Mouse (Mus musculus): ENCODE measurements around the gene Ank2. TPM values are rescaled to one million over a fixed set of nuclear protein-coding genes. Genes with fewer than 3 reads are reported as not detected.

The Ank2 gene
- polyA plus RNA-seq, 1 experiment from 2014 or later: 30.8 TPM

DNA sequence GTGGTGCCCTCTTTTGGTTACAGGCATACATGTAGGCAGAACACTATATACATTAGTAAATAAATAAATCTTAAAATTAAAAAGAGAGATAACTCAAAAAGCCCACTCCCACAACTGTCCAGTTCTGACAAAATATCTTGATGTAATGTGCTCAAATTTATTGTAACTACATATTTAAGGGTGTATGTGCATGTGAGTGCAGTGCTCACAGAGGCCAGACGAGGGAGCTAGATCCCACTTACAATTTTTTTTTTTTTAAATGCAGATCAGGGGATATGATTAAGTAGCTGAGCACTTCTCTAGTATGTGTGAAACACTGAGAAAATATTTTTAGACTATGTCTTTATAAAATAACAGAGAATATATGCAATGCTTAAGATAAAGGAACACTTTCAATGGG is 127.4 kb downstream of the Ank2 start:
- 83% methylated on average over 1 of the region's 1 CpGs for WGBS (ENCODE audit: insufficient replicate concordance)
- no peak overlapping the region for H3K27ac ChIP-seq (ENCODE audit: low read depth, low read length)

GRCm38 (mm10) chr3:127369529-127369928 is 129.6 kb downstream of the Ank2 start:
- WGBS (ENCODE audit: insufficient replicate concordance): 84% methylated on average over 6 of the region's 6 CpGs
- H3K4me2 ChIP-seq: no peak overlapping the region
- no peak for ATAC-seq (replicated peaks; ENCODE audit: insufficient number of reproducible peaks, low FRiP score, low TSS enrichment)
- no peaks in the 10 kb centered on the region for H3K27me3 ChIP-seq (ENCODE audit: control insufficient read depth, insufficient read depth, low read length)
- H3K27ac ChIP-seq (ENCODE audit: low read depth, low read length): no peak overlapping the region
- H3K4me3 ChIP-seq (ENCODE audit: low read depth, low read length): no peak overlapping the region
- no peaks in the 10 kb centered on the region for H3K36me3 ChIP-seq (ENCODE audit: control insufficient read depth, insufficient read depth, low read length)
- no peaks in the 10 kb centered on the region for H3K9me3 ChIP-seq (replicated peaks; ENCODE audit: control insufficient read depth, low read length)
- no peak overlapping the region for H3K9ac ChIP-seq (ENCODE audit: low read depth, low read length)
- H3K4me1 ChIP-seq (ENCODE audit: control insufficient read depth, insufficient read depth, low read length): no peaks in the 10 kb centered on the region

More for the DNA sequence above, 127.4 kb downstream of the Ank2 start:
- no peak overlapping the region for H3K4me2 ChIP-seq
- no peak for ATAC-seq (replicated peaks; ENCODE audit: insufficient number of reproducible peaks, low FRiP score, low TSS enrichment)
- no peaks in the 10 kb centered on the region for H3K36me3 ChIP-seq (ENCODE audit: control insufficient read depth, insufficient read depth, low read length)
- no peaks in the 10 kb centered on the region for H3K9me3 ChIP-seq (replicated peaks; ENCODE audit: control insufficient read depth, low read length)
- no peaks in the 10 kb centered on the region for H3K4me1 ChIP-seq (ENCODE audit: control insufficient read depth, insufficient read depth, low read length)
- no peaks in the 10 kb centered on the region for H3K27me3 ChIP-seq (ENCODE audit: control insufficient read depth, insufficient read depth, low read length)
- H3K9ac ChIP-seq (ENCODE audit: low read depth, low read length): no peak overlapping the region
- no peak overlapping the region for H3K4me3 ChIP-seq (ENCODE audit: low read depth, low read length)

- no peaks in the 10 kb centered on the region for H3K9me3 ChIP-seq (replicated peaks; ENCODE audit: control insufficient read depth, low read length)
- 85% methylated on average over 4 of the region's 4 CpGs for WGBS (ENCODE audit: insufficient replicate concordance)
These were observed 131.7 kb downstream of the Ank2 start for GRCm38 (mm10) chr3:127367450-127367849.

DNA sequence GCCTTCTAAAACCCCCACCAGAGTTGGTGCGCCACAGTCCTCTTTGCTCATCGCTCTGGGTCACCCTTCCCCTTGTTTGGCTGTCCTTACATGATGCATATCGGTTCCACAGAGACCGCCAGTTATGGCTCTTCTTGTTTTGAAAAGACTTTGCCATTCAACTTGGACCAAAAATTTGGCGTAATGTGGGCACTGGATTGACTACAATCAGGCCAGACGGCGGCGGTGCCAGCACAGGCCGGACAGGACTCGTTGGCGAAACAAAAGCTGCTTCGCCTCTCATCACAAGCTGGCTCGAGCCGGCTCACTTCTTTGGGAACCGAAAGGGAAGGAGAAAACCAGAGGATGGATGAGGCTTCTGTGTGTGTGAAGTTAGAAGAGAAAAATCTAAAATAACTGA is 135.6 kb downstream of the Ank2 start:
- no peak for ATAC-seq (replicated peaks; ENCODE audit: insufficient number of reproducible peaks, low FRiP score, low TSS enrichment)
- no peaks in the 10 kb centered on the region for H3K36me3 ChIP-seq (ENCODE audit: control insufficient read depth, insufficient read depth, low read length)
- no peak overlapping the region for H3K27ac ChIP-seq (ENCODE audit: low read depth, low read length)
- no peak overlapping the region for H3K4me3 ChIP-seq (ENCODE audit: low read depth, low read length)
- H3K9me3 ChIP-seq (replicated peaks; ENCODE audit: control insufficient read depth, low read length): no peaks in the 10 kb centered on the region
- no peaks in the 10 kb centered on the region for H3K4me1 ChIP-seq (ENCODE audit: control insufficient read depth, insufficient read depth, low read length)
- no peak overlapping the region for H3K4me2 ChIP-seq
- H3K27me3 ChIP-seq (ENCODE audit: control insufficient read depth, insufficient read depth, low read length): no peaks in the 10 kb centered on the region
- no peak overlapping the region for H3K9ac ChIP-seq (ENCODE audit: low read depth, low read length)
- 87% methylated on average over 15 of the region's 15 CpGs for WGBS (ENCODE audit: insufficient replicate concordance)

More at GRCm38 (mm10) chr3:127367450-127367849, 131.7 kb downstream of the Ank2 start:
- H3K9ac ChIP-seq (ENCODE audit: low read depth, low read length): no peak overlapping the region
- no peak overlapping the region for H3K4me2 ChIP-seq
- H3K4me1 ChIP-seq (ENCODE audit: control insufficient read depth, insufficient read depth, low read length): no peaks in the 10 kb centered on the region
- no peaks in the 10 kb centered on the region for H3K36me3 ChIP-seq (ENCODE audit: control insufficient read depth, insufficient read depth, low read length)
- ATAC-seq (replicated peaks; ENCODE audit: insufficient number of reproducible peaks, low FRiP score, low TSS enrichment): no peak
- H3K4me3 ChIP-seq (ENCODE audit: low read depth, low read length): no peak overlapping the region
- no peaks in the 10 kb centered on the region for H3K27me3 ChIP-seq (ENCODE audit: control insufficient read depth, insufficient read depth, low read length)
- H3K27ac ChIP-seq (ENCODE audit: low read depth, low read length): no peak overlapping the region

- Histone ChIP-seq H3K9ac (ENCODE audit: low read depth, low read length) (no peak overlapping the region), H3K36me3 (ENCODE audit: control insufficient read depth, insufficient read depth, low read length) (no peaks in the 10 kb centered on the region), H3K4me3 (ENCODE audit: low read depth, low read length) (no peak overlapping the region), H3K4me1 (ENCODE audit: control insufficient read depth, insufficient read depth, low read length) (no peaks in the 10 kb centered on the region), H3K4me2 (no peak overlapping the region), H3K9me3 (replicated peaks; ENCODE audit: control insufficient read depth, low read length) (no peaks in the 10 kb centered on the region), H3K27ac (ENCODE audit: low read depth, low read length) (no peak overlapping the region), H3K27me3 (ENCODE audit: control insufficient read depth, insufficient read depth, low read length) (no peaks in the 10 kb centered on the region)
- no peak for ATAC-seq (replicated peaks; ENCODE audit: insufficient number of reproducible peaks, low FRiP score, low TSS enrichment)
- WGBS (ENCODE audit: insufficient replicate concordance): 81% methylated on average over 9 of the region's 9 CpGs
These were observed 136.3 kb downstream of the Ank2 start for GRCm38 (mm10) chr3:127362611-127363393.

- Histone ChIP-seq H3K4me2 (no peak overlapping the region), H3K36me3 (ENCODE audit: control insufficient read depth, insufficient read depth, low read length) (no peaks in the 10 kb centered on the region), H3K27me3 (ENCODE audit: control insufficient read depth, insufficient read depth, low read length) (no peaks in the 10 kb centered on the region), H3K4me3 (ENCODE audit: low read depth, low read length) (no peak overlapping the region), H3K9ac (ENCODE audit: low read depth, low read length) (no peak overlapping the region), H3K4me1 (ENCODE audit: control insufficient read depth, insufficient read depth, low read length) (no peaks in the 10 kb centered on the region), H3K9me3 (replicated peaks; ENCODE audit: control insufficient read depth, low read length) (no peaks in the 10 kb centered on the region), H3K27ac (ENCODE audit: low read depth, low read length) (no peak overlapping the region)
- no peak for ATAC-seq (replicated peaks; ENCODE audit: insufficient number of reproducible peaks, low FRiP score, low TSS enrichment)
- WGBS (ENCODE audit: insufficient replicate concordance): 81% methylated on average over 8 of the region's 8 CpGs
These were observed 137.3 kb downstream of the Ank2 start for GRCm38 (mm10) chr3:127361846-127362245.

DNA sequence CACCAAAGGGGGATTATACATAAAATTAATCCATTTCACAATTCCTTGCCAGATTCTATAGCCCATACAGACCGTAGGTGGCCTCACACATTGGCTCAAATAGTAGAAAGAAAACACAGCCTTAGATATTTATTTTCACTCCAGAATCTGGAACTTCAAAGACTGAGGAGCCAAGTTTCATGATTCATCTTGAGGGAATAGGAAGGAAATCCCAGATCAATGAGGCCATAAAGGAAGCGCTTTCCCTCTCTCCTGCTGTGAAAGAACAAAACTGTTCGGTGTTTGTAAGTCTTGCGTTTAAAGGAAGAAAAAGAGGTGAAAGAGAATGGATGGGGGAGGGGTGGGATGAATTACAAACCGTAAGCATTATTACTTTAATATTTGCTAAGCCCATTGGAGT is 137.8 kb downstream of the Ank2 start:
- H3K27ac ChIP-seq (ENCODE audit: low read depth, low read length): no peak overlapping the region
- H3K9me3 ChIP-seq (replicated peaks; ENCODE audit: control insufficient read depth, low read length): no peaks in the 10 kb centered on the region
- no peak for ATAC-seq (replicated peaks; ENCODE audit: insufficient number of reproducible peaks, low FRiP score, low TSS enrichment)
- WGBS (ENCODE audit: insufficient replicate concordance): 68% methylated on average over 5 of the region's 5 CpGs
- H3K4me2 ChIP-seq: no peak overlapping the region
- no peaks in the 10 kb centered on the region for H3K4me1 ChIP-seq (ENCODE audit: control insufficient read depth, insufficient read depth, low read length)
- no peaks in the 10 kb centered on the region for H3K36me3 ChIP-seq (ENCODE audit: control insufficient read depth, insufficient read depth, low read length)
- H3K27me3 ChIP-seq (ENCODE audit: control insufficient read depth, insufficient read depth, low read length): no peaks in the 10 kb centered on the region
- no peak overlapping the region for H3K4me3 ChIP-seq (ENCODE audit: low read depth, low read length)
- no peak overlapping the region for H3K9ac ChIP-seq (ENCODE audit: low read depth, low read length)

DNA sequence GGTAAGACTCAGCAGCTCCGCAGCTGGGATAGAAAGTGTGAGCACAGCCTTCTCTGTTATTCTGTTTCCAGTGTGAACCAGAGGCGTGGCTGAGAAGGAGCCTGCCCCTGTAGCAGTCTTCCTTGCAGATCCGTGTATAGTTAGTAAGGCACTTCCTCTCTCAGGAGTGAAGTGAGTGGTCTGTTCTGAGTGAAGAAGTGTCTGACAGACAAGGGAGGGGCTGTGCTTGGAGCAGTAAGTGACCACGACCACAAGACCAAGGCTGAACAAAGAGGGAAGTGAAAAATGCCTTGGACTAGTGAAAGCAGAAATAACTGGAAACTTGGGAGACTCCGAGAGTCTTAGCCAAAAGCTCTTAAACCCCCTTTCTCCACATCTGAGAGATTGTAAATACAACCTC is 143.9 kb downstream of the Ank2 start:
- Histone ChIP-seq H3K4me3 (ENCODE audit: low read depth, low read length) (no peak overlapping the region), H3K9ac (ENCODE audit: low read depth, low read length) (no peak overlapping the region), H3K27me3 (ENCODE audit: control insufficient read depth, insufficient read depth, low read length) (no peaks in the 10 kb centered on the region), H3K9me3 (replicated peaks; ENCODE audit: control insufficient read depth, low read length) (no peaks in the 10 kb centered on the region), H3K36me3 (ENCODE audit: control insufficient read depth, insufficient read depth, low read length) (no peaks in the 10 kb centered on the region), H3K27ac (ENCODE audit: low read depth, low read length) (no peak overlapping the region), H3K4me2 (no peak overlapping the region), H3K4me1 (ENCODE audit: control insufficient read depth, insufficient read depth, low read length) (no peaks in the 10 kb centered on the region)
- ATAC-seq (replicated peaks; ENCODE audit: insufficient number of reproducible peaks, low FRiP score, low TSS enrichment): no peak
- WGBS (ENCODE audit: insufficient replicate concordance): 37% methylated on average over 5 of the region's 5 CpGs

Data from heart, embryonic 11.5 days (tissue).